Mouse (Mus musculus): ENCODE results near the gene Copg2. TPM values are rescaled to one million over a fixed set of nuclear protein-coding genes. Genes with fewer than 3 reads are reported as not detected.

Gene Copg2
- polyA plus RNA-seq, 1 experiment from 2014 or later: 25.8 TPM

- peaks cover 75% of the 10 kb centered on the region for H3K4me1 ChIP-seq
- WGBS: 77% methylated on average over 11 of the region's 11 CpGs
- no peaks in the 10 kb centered on the region for H3K36me3 ChIP-seq
- no peaks in the 10 kb centered on the region for H3K27me3 ChIP-seq (ENCODE audit: low read depth, poor library complexity, severe bottlenecking)
- no peaks in the 10 kb centered on the region for H3K9me3 ChIP-seq (replicated peaks)
- no peak for DNase-seq (ENCODE audit: low spot score)
- H3K27ac ChIP-seq: peak overlapping the region; percentile 80
- H3K4me3 ChIP-seq: no peak overlapping the region
These were observed 182.7 kb downstream of the Copg2 start for GRCm38 (mm10) chr6:30713896-30714295.

GRCm38 (mm10) chr6:30713455-30713854 is 183.1 kb downstream of the Copg2 start:
- H3K9me3 ChIP-seq (replicated peaks): no peaks in the 10 kb centered on the region
- H3K27ac ChIP-seq: peak overlapping the region; percentile 80
- peaks cover 77% of the 10 kb centered on the region for H3K4me1 ChIP-seq
- WGBS: 74% methylated on average over 6 of the region's 6 CpGs
- H3K4me3 ChIP-seq: no peak overlapping the region
- H3K36me3 ChIP-seq: no peaks in the 10 kb centered on the region
- DNase-seq (ENCODE audit: low spot score): no peak
- H3K27me3 ChIP-seq (ENCODE audit: low read depth, poor library complexity, severe bottlenecking): no peaks in the 10 kb centered on the region

- Histone ChIP-seq H3K36me3 (peaks cover 7% of the 10 kb centered on the region), H3K9me3 (replicated peaks) (no peaks in the 10 kb centered on the region), H3K4me1 (peaks cover 77% of the 10 kb centered on the region), H3K4me3 (no peak overlapping the region), H3K27ac (peak overlapping the region; percentile 97), H3K27me3 (ENCODE audit: low read depth, poor library complexity, severe bottlenecking) (no peaks in the 10 kb centered on the region)
- 50% methylated on average over 7 of the region's 7 CpGs for WGBS
- DNase-seq (ENCODE audit: low spot score): no peak
These were observed 184.1 kb downstream of the Copg2 start for GRCm38 (mm10) chr6:30712484-30712883.

GRCm38 (mm10) chr6:30711365-30711763 is 185.2 kb downstream of the Copg2 start:
- WGBS: 27% methylated on average over 10 of the region's 10 CpGs
- no peaks in the 10 kb centered on the region for H3K27me3 ChIP-seq (ENCODE audit: low read depth, poor library complexity, severe bottlenecking)
- no peak for DNase-seq (ENCODE audit: low spot score)
- peak overlapping the region; percentile 36; the same call in 1 of the 2 replicates for H3K4me3 ChIP-seq
- H3K27ac ChIP-seq: peak overlapping the region; percentile 97
- no peaks in the 10 kb centered on the region for H3K9me3 ChIP-seq (replicated peaks)
- peaks cover 75% of the 10 kb centered on the region for H3K4me1 ChIP-seq
- peaks cover 9% of the 10 kb centered on the region for H3K36me3 ChIP-seq

GRCm38 (mm10) chr6:30710371-30711364 is 185.9 kb downstream of the Copg2 start:
- Histone ChIP-seq H3K27ac (peak overlapping the region; percentile 97), H3K4me3 (peak overlapping the region; percentile 36), H3K9me3 (replicated peaks) (no peaks in the 10 kb centered on the region), H3K27me3 (ENCODE audit: low read depth, poor library complexity, severe bottlenecking) (no peaks in the 10 kb centered on the region), H3K36me3 (peaks cover 10% of the 10 kb centered on the region), H3K4me1 (peaks cover 68% of the 10 kb centered on the region)
- 29% methylated on average over 25 of the region's 25 CpGs for WGBS
- DNase-seq (ENCODE audit: low spot score): peak; percentile 75

- no peaks in the 10 kb centered on the region for H3K9me3 ChIP-seq (replicated peaks)
- peaks cover 58% of the 10 kb centered on the region for H3K4me1 ChIP-seq
- H3K4me3 ChIP-seq: peak overlapping the region; percentile 36
- no peak for DNase-seq (ENCODE audit: low spot score)
- H3K27me3 ChIP-seq (ENCODE audit: low read depth, poor library complexity, severe bottlenecking): no peaks in the 10 kb centered on the region
- H3K27ac ChIP-seq: peak overlapping the region; percentile 97
- H3K36me3 ChIP-seq: peaks cover 22% of the 10 kb centered on the region
- 48% methylated on average over 6 of the region's 6 CpGs for WGBS
These were observed 187.5 kb downstream of the Copg2 start for GRCm38 (mm10) chr6:30709115-30709514.

- Histone ChIP-seq H3K36me3 (peaks cover 22% of the 10 kb centered on the region), H3K9me3 (replicated peaks) (no peaks in the 10 kb centered on the region), H3K4me1 (peaks cover 39% of the 10 kb centered on the region), H3K4me3 (no peak overlapping the region), H3K27ac (peak overlapping the region; percentile 73), H3K27me3 (ENCODE audit: low read depth, poor library complexity, severe bottlenecking) (no peaks in the 10 kb centered on the region)
- no peak for DNase-seq (ENCODE audit: low spot score)
- 87% methylated on average over 9 of the region's 9 CpGs for WGBS
These were observed 192.5 kb downstream of the Copg2 start for GRCm38 (mm10) chr6:30703977-30704602.

GRCm38 (mm10) chr6:30703476-30703875 is 193.1 kb downstream of the Copg2 start:
- peaks cover 35% of the 10 kb centered on the region for H3K4me1 ChIP-seq
- H3K27me3 ChIP-seq (ENCODE audit: low read depth, poor library complexity, severe bottlenecking): no peaks in the 10 kb centered on the region
- H3K27ac ChIP-seq: peak overlapping the region; percentile 73
- WGBS: 69% methylated on average over 6 of the region's 6 CpGs
- H3K9me3 ChIP-seq (replicated peaks): no peaks in the 10 kb centered on the region
- no peak for DNase-seq (ENCODE audit: low spot score)
- H3K4me3 ChIP-seq: no peak overlapping the region
- peaks cover 22% of the 10 kb centered on the region for H3K36me3 ChIP-seq

GRCm38 (mm10) chr6:30702881-30703280 is 193.7 kb downstream of the Copg2 start:
- 36% methylated on average over 6 of the region's 6 CpGs for WGBS
- no peak overlapping the region for H3K4me3 ChIP-seq

GRCm38 (mm10) chr6:30700182-30700581 is 196.4 kb downstream of the Copg2 start:
- H3K36me3 ChIP-seq: peaks cover 12% of the 10 kb centered on the region; the same call in 1 of the 2 replicates

More at GRCm38 (mm10) chr6:30702881-30703280, 193.7 kb downstream of the Copg2 start:
- Histone ChIP-seq H3K27ac (peak overlapping the region; percentile 73), H3K27me3 (ENCODE audit: low read depth, poor library complexity, severe bottlenecking) (no peaks in the 10 kb centered on the region), H3K36me3 (peaks cover 19% of the 10 kb centered on the region), H3K9me3 (replicated peaks) (no peaks in the 10 kb centered on the region), H3K4me1 (peaks cover 37% of the 10 kb centered on the region)
- peak; percentile 72 for DNase-seq (ENCODE audit: low spot score)

GRCm38 (mm10) chr6:30698036-30698435 is 198.6 kb downstream of the Copg2 start:
- WGBS: 95% methylated on average over 4 of the region's 4 CpGs
- Histone ChIP-seq H3K9me3 (replicated peaks) (no peaks in the 10 kb centered on the region), H3K4me3 (no peak overlapping the region), H3K36me3 (peaks cover 5% of the 10 kb centered on the region; the same call in 1 of the 2 replicates), H3K27me3 (ENCODE audit: low read depth, poor library complexity, severe bottlenecking) (no peaks in the 10 kb centered on the region), H3K27ac (peak overlapping the region; percentile 77), H3K4me1 (peaks cover 49% of the 10 kb centered on the region)
- no peak for DNase-seq (ENCODE audit: low spot score)

More at GRCm38 (mm10) chr6:30700182-30700581, 196.4 kb downstream of the Copg2 start:
- H3K27ac ChIP-seq: peak overlapping the region; percentile 79
- DNase-seq (ENCODE audit: low spot score): no peak
- H3K9me3 ChIP-seq (replicated peaks): no peaks in the 10 kb centered on the region
- WGBS: 56% methylated on average over 6 of the region's 6 CpGs
- H3K4me1 ChIP-seq: peaks cover 43% of the 10 kb centered on the region
- H3K27me3 ChIP-seq (ENCODE audit: low read depth, poor library complexity, severe bottlenecking): no peaks in the 10 kb centered on the region
- H3K4me3 ChIP-seq: no peak overlapping the region
